Mouse (Mus musculus) olfactory bulb, adult 2 months (tissue): ENCODE data around the gene Gm17654.
"Not testable (repeated sequence)": the region's sequence is repeated elsewhere in the genome, so short reads cannot be mapped to it uniquely, and the experiment has no call there.

Experiments used
- CTCF ChIP-seq: fragments of 200-500 bp; IDR thresholded peaks from 2 replicates; pipeline ENCODE4 v1.5.1; 2012; ENCODE audit warnings: low read depth, mild to moderate bottlenecking, low read length, moderate library complexity; ENCODE audit not compliant: insufficient read depth
- POLR2A ChIP-seq: fragments of 200-500 bp; IDR thresholded peaks from 2 replicates; pipeline ENCODE4 v1.6.1; 2012; ENCODE audit warnings: mild to moderate bottlenecking, low read depth, low read length, moderate library complexity; ENCODE audit not compliant: insufficient read depth

DNA sequence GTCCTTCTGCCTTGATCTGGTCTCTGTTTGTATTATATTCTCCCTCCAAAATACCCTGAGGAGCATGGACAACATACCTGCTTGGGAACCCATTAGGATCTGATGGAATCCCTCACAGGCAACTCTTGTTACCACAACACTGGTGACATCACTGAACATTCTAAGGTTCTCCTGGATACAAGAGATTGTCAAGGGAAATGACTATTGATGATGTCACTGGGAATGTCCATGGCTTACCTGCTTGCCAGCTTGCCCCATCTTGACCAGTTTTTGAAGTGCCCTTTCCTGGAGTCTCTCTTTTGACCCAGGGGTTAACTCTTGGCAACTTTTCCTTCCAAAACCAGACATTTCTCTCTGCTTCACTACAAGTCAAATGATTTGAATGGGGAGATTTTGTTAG is 29.0 kb upstream of the Gm17654 start, which contains the start of gene Gm10375:
- TF ChIP-seq CTCF, POLR2A: not testable (repeated sequence)
